Mouse (Mus musculus) myocyte (in vitro differentiated cells): ENCODE results near the gene Armh4. TPM values are rescaled to one million over a fixed set of nuclear protein-coding genes. Genes with fewer than 3 reads are reported as not detected.

Source experiments
- H3K27me3 ChIP-seq: one replicate; pipeline ENCODE4 v1.6.1; 2011; ENCODE audit not compliant: control insufficient read depth, insufficient read depth, insufficient read length
- H3K36me3 ChIP-seq: one replicate; pipeline ENCODE4 v1.6.1; 2011; ENCODE audit not compliant: control insufficient read depth, insufficient read depth
- H3K4me2 ChIP-seq: one replicate; pipeline ENCODE4 v1.6.1; 2011; ENCODE audit warnings: low read depth, control low read depth
- H3K4me3 ChIP-seq: one replicate; pipeline ENCODE4 v1.5.1; 2011; ENCODE audit warnings: mild to moderate bottlenecking, control low read depth, moderate library complexity
- H3K79me2 ChIP-seq: one replicate; pipeline ENCODE4 v1.6.1; 2011; ENCODE audit not compliant: control insufficient read depth, insufficient read depth
- H3ac ChIP-seq: one replicate; pipeline ENCODE4 v1.6.1; 2011; ENCODE audit not compliant: control insufficient read depth, insufficient read length
- CEBPB ChIP-seq: IDR thresholded peaks from 2 replicates; pipeline ENCODE4 v1.6.1; 2011; ENCODE audit warnings: mild to moderate bottlenecking, moderate library complexity; ENCODE audit not compliant: poor library complexity, insufficient read depth, severe bottlenecking
- E2F4 ChIP-seq: IDR thresholded peaks from one replicate; pipeline ENCODE4 v1.6.1; 2011; ENCODE audit warnings: mild to moderate bottlenecking, control low read depth, moderate library complexity; ENCODE audit not compliant: insufficient read depth
- MAX ChIP-seq: IDR thresholded peaks from one replicate; pipeline ENCODE4 v1.6.1; 2011; ENCODE audit warnings: low read depth, mild to moderate bottlenecking, control low read depth
- MYOD1 ChIP-seq, 3 experiments: IDR thresholded peaks; one replicate each; pipeline ENCODE4 v1.6.1; 2011; ENCODE audit warnings: control low read depth in 2 of 3, low read depth in 2 of 3, mild to moderate bottlenecking in 2 of 3, moderate library complexity in 1 of 3; ENCODE audit not compliant: insufficient read length in 2 of 3, control insufficient read depth in 1 of 3
- MYOG ChIP-seq, 3 experiments: IDR thresholded peaks; one replicate each; pipeline ENCODE4 v1.6.1; 2011; ENCODE audit warnings: control low read depth in 2 of 3, low read depth in 2 of 3, mild to moderate bottlenecking in 2 of 3; ENCODE audit not compliant: insufficient read length in 2 of 3, control insufficient read depth in 1 of 3, insufficient read depth in 1 of 3
- POLR2A ChIP-seq: IDR thresholded peaks from one replicate; pipeline ENCODE4 v1.6.1; 2011; ENCODE audit warnings: low read depth, mild to moderate bottlenecking, control low read depth, moderate library complexity; ENCODE audit not compliant: insufficient read length
- POLR2AphosphoS2 ChIP-seq: IDR thresholded peaks from one replicate; pipeline ENCODE4 v1.6.1; 2011; ENCODE audit warnings: low read depth, control low read depth; ENCODE audit not compliant: insufficient read length
- REST ChIP-seq: IDR thresholded peaks from one replicate; pipeline ENCODE4 v1.6.1; 2011; ENCODE audit warnings: mild to moderate bottlenecking, control low read depth, moderate library complexity; ENCODE audit not compliant: insufficient read depth, insufficient read length
- SRF ChIP-seq: IDR thresholded peaks from one replicate; pipeline ENCODE4 v1.6.1; 2011; ENCODE audit warnings: low read depth; ENCODE audit not compliant: control insufficient read depth, insufficient read length
- TCF12 ChIP-seq: IDR thresholded peaks from one replicate; pipeline ENCODE4 v1.6.1; 2011; ENCODE audit warnings: mild to moderate bottlenecking, control low read depth; ENCODE audit not compliant: poor library complexity, insufficient read depth, severe bottlenecking
- TCF3 ChIP-seq: IDR thresholded peaks from one replicate; pipeline ENCODE4 v1.6.1; 2011; ENCODE audit warnings: low read depth, control low read depth; ENCODE audit not compliant: insufficient read length
- USF1 ChIP-seq: IDR thresholded peaks from one replicate; pipeline ENCODE4 v1.6.1; 2011; ENCODE audit warnings: low read depth, mild to moderate bottlenecking, control low read depth, moderate library complexity
- polyA plus RNA-seq: library from polyadenylated mRNA; unstranded; fragments of >200 nt; fragmentation: generic; extraction: Trizol; gene quantifications from one replicate; pipeline ENCODE4 v1.2.1, GENCODE M21; 2012; ENCODE audit warnings: missing spikeins

Armh4 gene
- polyA plus RNA-seq, 1 experiment: 0.18 TPM

GRCm38 (mm10) chr14:49711016-49711415, 72.2 kb downstream of the Armh4 start:
- no peak overlapping the region for H3K4me2 ChIP-seq
- TF ChIP-seq SRF (no peak), TCF12 (no peak), POLR2AphosphoS2 (no peak), REST (no peak), MYOG (IDR thresholded peaks at IDR 0.05; ENCODE audit: control insufficient read depth in 1 of 3, insufficient read depth in 1 of 3, insufficient read length in 2 of 3, low read depth in 2 of 3) (no peak), MYOD1 (IDR thresholded peaks at IDR 0.05; ENCODE audit: control insufficient read depth in 1 of 3, insufficient read length in 2 of 3, low read depth in 2 of 3) (no peak), CEBPB (no peak), USF1 (no peak), E2F4 (no peak), TCF3 (no peak), POLR2A (no peak), MAX (no peak)
- H3ac ChIP-seq: no peak overlapping the region
- no peaks in the 10 kb centered on the region for H3K27me3 ChIP-seq
- no peaks in the 10 kb centered on the region for H3K36me3 ChIP-seq
- H3K79me2 ChIP-seq: no peaks in the 10 kb centered on the region
- H3K4me3 ChIP-seq: no peak overlapping the region

GRCm38 (mm10) chr14:49703432-49704200, 79.6 kb downstream of the Armh4 start:
- no peaks in the 10 kb centered on the region for H3K27me3 ChIP-seq
- H3K4me3 ChIP-seq: no peak overlapping the region
- no peak for TF ChIP-seq MYOG (IDR thresholded peaks at IDR 0.05; ENCODE audit: control insufficient read depth in 1 of 3, insufficient read depth in 1 of 3, insufficient read length in 2 of 3, low read depth in 2 of 3)
- H3ac ChIP-seq: no peak overlapping the region
- H3K79me2 ChIP-seq: no peaks in the 10 kb centered on the region
- H3K4me2 ChIP-seq: no peak overlapping the region
- H3K36me3 ChIP-seq: no peaks in the 10 kb centered on the region

GRCm38 (mm10) chr14:49679511-49680284, 103.5 kb downstream of the Armh4 start:
- Histone ChIP-seq H3K36me3 (no peaks in the 10 kb centered on the region), H3ac (no peak overlapping the region), H3K4me2 (no peak overlapping the region), H3K79me2 (no peaks in the 10 kb centered on the region), H3K27me3 (no peaks in the 10 kb centered on the region), H3K4me3 (no peak overlapping the region)
- no peak for TF ChIP-seq CEBPB
- TF ChIP-seq REST: no peak
- TF ChIP-seq POLR2A: no peak
- no peak for TF ChIP-seq MAX
- TF ChIP-seq USF1: no peak
- no peak for TF ChIP-seq TCF12
- TF ChIP-seq SRF: no peak
- TF ChIP-seq E2F4: no peak

- no peaks in the 10 kb centered on the region for H3K36me3 ChIP-seq
- H3K27me3 ChIP-seq: no peaks in the 10 kb centered on the region
- H3K4me3 ChIP-seq: no peak overlapping the region
- TF ChIP-seq REST (no peak), POLR2A (no peak), E2F4 (no peak), TCF12 (no peak), MYOD1 (IDR thresholded peaks at IDR 0.05; ENCODE audit: control insufficient read depth in 1 of 3, insufficient read length in 2 of 3, low read depth in 2 of 3) (no peak), MYOG (IDR thresholded peaks at IDR 0.05; ENCODE audit: control insufficient read depth in 1 of 3, insufficient read depth in 1 of 3, insufficient read length in 2 of 3, low read depth in 2 of 3) (no peak), POLR2AphosphoS2 (no peak), USF1 (no peak), CEBPB (no peak), MAX (no peak), SRF (no peak), TCF3 (no peak)
- H3K79me2 ChIP-seq: no peaks in the 10 kb centered on the region
- H3ac ChIP-seq: no peak overlapping the region
- no peak overlapping the region for H3K4me2 ChIP-seq
Measured at GRCm38 (mm10) chr14:49676580-49676979, 106.6 kb downstream of the Armh4 start.

GRCm38 (mm10) chr14:49660444-49660843, 122.7 kb downstream of the Armh4 start:
- no peak overlapping the region for H3K4me3 ChIP-seq
- TF ChIP-seq POLR2A (no peak), CEBPB (no peak), TCF12 (no peak), USF1 (no peak), E2F4 (no peak), POLR2AphosphoS2 (no peak), SRF (no peak), MYOD1 (IDR thresholded peaks at IDR 0.05; ENCODE audit: control insufficient read depth in 1 of 3, insufficient read length in 2 of 3, low read depth in 2 of 3) (no peak), TCF3 (no peak), MAX (no peak), MYOG (IDR thresholded peaks at IDR 0.05; ENCODE audit: control insufficient read depth in 1 of 3, insufficient read depth in 1 of 3, insufficient read length in 2 of 3, low read depth in 2 of 3) (no peak), REST (no peak)
- no peaks in the 10 kb centered on the region for H3K79me2 ChIP-seq
- no peak overlapping the region for H3ac ChIP-seq
- no peak overlapping the region for H3K4me2 ChIP-seq
- H3K36me3 ChIP-seq: no peaks in the 10 kb centered on the region
- no peaks in the 10 kb centered on the region for H3K27me3 ChIP-seq
